Mouse (Mus musculus): ENCODE results near the gene Xxylt1.

DNA sequence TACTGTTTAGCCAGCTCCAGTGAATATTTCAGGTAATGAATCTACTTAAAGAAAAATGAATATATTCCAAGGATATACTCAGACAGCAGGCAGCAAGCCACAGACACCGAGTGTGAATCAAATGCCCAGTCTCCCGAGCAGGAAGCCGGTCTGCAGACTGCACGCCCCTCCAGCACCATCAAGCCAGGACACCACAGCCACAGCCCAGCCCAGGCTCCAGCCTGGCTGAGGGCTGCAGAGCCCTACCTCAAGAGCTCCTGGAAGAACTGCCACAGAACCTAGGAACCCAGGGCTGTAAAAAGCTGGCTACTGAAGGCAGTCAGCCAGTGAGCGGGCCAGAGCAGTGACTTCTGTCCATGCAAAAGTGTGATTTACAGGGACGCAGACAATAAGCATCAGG lies 28.4 kb downstream of the Xxylt1 start:
- TF ChIP-seq CTCF (IDR thresholded peaks at IDR 0.05; ENCODE audit: low read depth, low read length) (no peak), POLR2A (IDR thresholded peaks at IDR 0.05; ENCODE audit: borderline replicate concordance, low read depth, low read length) (no peak)
